Mouse (Mus musculus) limb, embryonic 13.5 days (tissue): Measurements from ENCODE around the gene Lrrk1. TPM values are rescaled to one million over a fixed set of nuclear protein-coding genes. Genes with fewer than 3 reads are reported as not detected.
A peak's percentile ranks its signal among the peaks of the same experiment; 100 is the strongest.

Experiments
- ATAC-seq: fragments of 200-750 bp; cut with Nextera tagmentation; 2 replicates; pipeline ENCODE4 v1.8.0; 2017; ENCODE audit warnings: low read depth, moderate number of reproducible peaks, moderate TSS enrichment; ENCODE audit not compliant: low FRiP score
- H3K27ac ChIP-seq: fragments of 300-500 bp; sonication (generic); 2 replicates; pipeline ENCODE4 v1.5.1; 2015; ENCODE audit warnings: inconsistent platforms, mild to moderate bottlenecking, moderate library complexity
- H3K27me3 ChIP-seq: fragments of 300-500 bp; sonication (generic); 2 replicates; pipeline ENCODE4 v1.6.1; 2015; ENCODE audit warnings: mild to moderate bottlenecking, inconsistent platforms
- H3K36me3 ChIP-seq: fragments of 300-500 bp; sonication (generic); 2 replicates; pipeline ENCODE4 v1.6.1; 2015; ENCODE audit warnings: inconsistent platforms, mild to moderate bottlenecking, moderate library complexity
- H3K4me1 ChIP-seq: fragments of 300-500 bp; sonication (generic); 2 replicates; pipeline ENCODE4 v1.6.1; 2015; ENCODE audit warnings: inconsistent platforms
- H3K4me2 ChIP-seq: fragments of 300-500 bp; sonication (generic); replicated peaks from 2 replicates; pipeline ENCODE4 v1.6.1; 2015; ENCODE audit warnings: inconsistent platforms, mild to moderate bottlenecking, moderate library complexity
- H3K4me3 ChIP-seq: fragments of 300-500 bp; sonication (generic); 2 replicates; pipeline ENCODE4 v1.5.1; 2015; ENCODE audit warnings: moderate library complexity, mild to moderate bottlenecking, inconsistent platforms
- H3K9ac ChIP-seq: fragments of 300-500 bp; sonication (generic); 2 replicates; pipeline ENCODE4 v1.6.1; 2015; ENCODE audit warnings: mild to moderate bottlenecking, inconsistent platforms
- H3K9me3 ChIP-seq: fragments of 300-500 bp; sonication (generic); 2 replicates; pipeline ENCODE4 v1.6.1; 2016; ENCODE audit warnings: inconsistent platforms
- WGBS: fragments of 180-500 bp; shearing (Covaris S2); methylation state at CpG from one replicate; pipeline ENCODE4 v1.1.7; 2015; 5-methylcytosine and 5-hydroxymethylcytosine counted together
- polyA plus RNA-seq: library from polyadenylated mRNA; unstranded; fragments of >200 nt; fragmentation: Nextera tagmentation; extraction: Ambion mirVana; gene quantifications from 2 replicates; pipeline ENCODE4 v1.2.1, GENCODE M21; 2015

Lrrk1 gene
- polyA plus RNA-seq, 1 experiment from 2014 or later, result 14.1 TPM

DNA sequence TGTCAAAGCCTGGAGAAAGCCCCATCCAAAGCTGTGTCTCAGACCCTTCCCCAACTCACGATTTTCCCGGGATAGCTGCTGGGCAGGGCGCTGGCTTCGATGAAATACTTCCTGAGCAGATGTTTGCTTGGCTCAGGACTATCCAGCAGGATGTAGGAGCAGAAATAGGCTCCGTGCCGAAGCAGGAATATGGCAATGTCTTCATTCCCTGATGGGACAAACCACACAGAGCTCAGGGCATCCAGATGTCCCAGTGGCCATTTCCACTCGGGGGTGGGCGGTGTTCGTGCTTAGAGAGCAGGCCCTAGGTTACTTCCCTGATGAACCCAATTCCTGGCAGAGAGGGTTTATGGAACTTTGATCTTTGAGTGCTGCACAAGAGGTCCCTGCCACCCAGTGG, 57.5 kb downstream of the Lrrk1 start:
- Histone ChIP-seq H3K27ac (no peak overlapping the region), H3K9ac (no peak overlapping the region), H3K4me3 (no peak overlapping the region), H3K27me3 (no peaks in the 10 kb centered on the region), H3K36me3 (peaks cover 27% of the 10 kb centered on the region), H3K9me3 (peaks cover 6% of the 10 kb centered on the region; the same call in 1 of the 2 replicates), H3K4me1 (peaks cover 17% of the 10 kb centered on the region), H3K4me2 (no peak overlapping the region)
- WGBS, result 74% methylated on average over 9 of the region's 9 CpGs
- no peak for ATAC-seq

DNA sequence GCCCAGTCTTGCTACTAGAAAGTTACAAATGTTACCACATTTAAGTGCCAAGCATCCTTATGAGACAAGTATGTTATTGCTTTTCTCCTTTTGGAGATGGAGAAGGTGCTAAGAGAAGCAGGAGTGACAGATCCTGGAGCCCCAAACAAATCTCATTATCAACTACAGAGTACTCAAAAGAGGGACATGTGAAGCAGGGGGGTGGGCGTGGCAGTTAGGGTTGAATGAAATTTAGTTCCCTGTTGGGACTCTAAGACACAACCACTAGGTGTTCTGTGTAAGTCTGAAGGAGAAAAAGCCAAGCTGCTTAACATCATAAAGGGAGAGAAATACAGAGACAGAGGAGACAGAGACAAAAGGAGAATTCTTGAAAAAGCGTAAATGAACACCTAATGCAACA, 60.6 kb downstream of the Lrrk1 start:
- no peak overlapping the region for H3K27ac ChIP-seq
- H3K4me3 ChIP-seq, result no peak overlapping the region
- H3K9ac ChIP-seq, result no peak overlapping the region
- no peaks in the 10 kb centered on the region for H3K9me3 ChIP-seq
- H3K36me3 ChIP-seq, result peaks cover 8% of the 10 kb centered on the region
- WGBS, result 90% methylated on average over 2 of the region's 2 CpGs
- ATAC-seq, result no peak
- H3K4me2 ChIP-seq, result no peak overlapping the region
- H3K27me3 ChIP-seq, result no peaks in the 10 kb centered on the region
- H3K4me1 ChIP-seq, result peaks cover 21% of the 10 kb centered on the region

DNA sequence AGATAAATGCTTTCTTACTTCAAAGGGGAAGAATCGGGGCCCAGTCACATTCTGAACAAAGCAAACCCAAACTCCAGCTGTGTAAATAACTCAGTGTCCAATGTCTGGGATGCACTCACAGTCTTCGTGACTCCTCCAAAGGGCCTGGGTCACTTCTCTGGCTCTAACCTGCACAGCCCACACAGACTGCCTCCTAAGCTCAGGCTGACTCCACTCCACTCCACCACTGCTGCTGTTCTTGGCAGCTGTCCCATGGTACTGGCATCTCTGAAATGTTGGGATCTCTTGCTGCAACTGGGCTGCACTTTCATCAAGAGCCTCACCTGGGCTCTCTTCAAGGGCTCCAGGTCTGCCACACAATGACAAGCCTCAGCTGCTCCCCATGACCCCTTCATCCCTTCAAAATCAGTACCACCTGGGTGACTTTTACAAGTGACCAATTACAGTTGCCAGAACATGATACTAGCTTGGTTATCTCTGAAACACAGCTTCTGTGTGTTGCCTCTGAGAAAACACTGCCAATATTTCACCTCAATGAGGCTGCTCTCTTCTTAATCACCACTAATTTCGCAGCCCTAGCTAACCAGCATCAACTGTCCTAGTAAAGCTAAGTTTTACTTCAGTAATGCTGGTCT, 62.6 kb downstream of the Lrrk1 start:
- Histone ChIP-seq H3K4me2 (no peak overlapping the region), H3K36me3 (0 out of 2 replicates have a peak, but pooled peaks cover 3% of the 10 kb centered on the region), H3K9ac (no peak overlapping the region), H3K27me3 (no peaks in the 10 kb centered on the region), H3K4me3 (no peak overlapping the region), H3K4me1 (peaks cover 28% of the 10 kb centered on the region), H3K27ac (no peak overlapping the region), H3K9me3 (no peaks in the 10 kb centered on the region)
- WGBS, result 76% methylated on average over 3 of the region's 3 CpGs
- ATAC-seq, result no peak

DNA sequence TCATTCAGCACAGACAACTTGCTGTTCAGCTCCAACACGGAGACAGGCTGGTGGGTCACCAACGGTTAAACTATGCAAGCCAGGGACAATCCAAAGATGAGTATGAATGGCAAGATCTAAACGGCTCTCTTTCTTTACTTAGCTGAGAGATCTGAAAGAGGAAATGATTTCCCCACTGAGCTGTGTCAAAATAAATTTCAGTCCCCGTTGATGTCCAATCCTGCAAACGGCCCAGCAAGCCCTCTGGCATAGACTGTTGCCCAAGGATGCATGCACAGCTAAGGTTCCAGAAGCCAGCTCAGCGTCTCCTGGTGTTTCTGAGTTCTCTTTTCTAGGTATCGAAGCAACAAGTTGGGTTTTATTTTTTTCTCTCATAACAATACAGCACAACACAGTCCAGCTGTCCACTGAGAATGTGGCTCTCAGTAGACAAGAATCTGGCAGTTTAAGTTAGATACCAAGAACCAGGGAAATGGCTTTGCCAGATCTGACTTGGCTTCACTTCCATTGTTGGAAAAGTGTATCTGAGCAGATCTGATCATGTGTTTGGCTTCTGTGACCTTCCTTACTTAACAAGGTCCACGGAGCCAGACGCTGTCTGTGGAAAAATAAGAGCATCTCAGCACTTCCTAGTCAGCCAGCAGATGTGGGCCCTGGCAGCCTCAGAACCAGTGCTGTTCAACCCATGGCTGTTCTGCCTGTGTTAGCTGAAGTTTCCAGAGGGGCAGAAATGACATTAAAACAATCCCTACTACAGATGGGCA, 64.7 kb downstream of the Lrrk1 start:
- Histone ChIP-seq H3K9me3 (no peaks in the 10 kb centered on the region), H3K27ac (no peak overlapping the region), H3K9ac (no peak overlapping the region), H3K4me2 (no peak overlapping the region), H3K27me3 (no peaks in the 10 kb centered on the region), H3K36me3 (0 out of 2 replicates have a peak, but pooled peaks cover 3% of the 10 kb centered on the region), H3K4me3 (no peak overlapping the region), H3K4me1 (peaks cover 34% of the 10 kb centered on the region)
- no peak for ATAC-seq
- 81% methylated on average over 9 of the region's 9 CpGs for WGBS

- H3K4me1 ChIP-seq, result peaks cover 46% of the 10 kb centered on the region
- H3K36me3 ChIP-seq, result peaks cover 3% of the 10 kb centered on the region; the same call in 1 of the 2 replicates
- peak; percentile 72 for ATAC-seq
- no peak overlapping the region for H3K4me3 ChIP-seq
- peak overlapping the region; percentile 67 for H3K27ac ChIP-seq
- WGBS, result 33% methylated on average over 5 of the region's 5 CpGs
- H3K9me3 ChIP-seq, result 0 out of 2 replicates have a peak, but pooled peaks cover 1% of the 10 kb centered on the region
- no peak overlapping the region for H3K9ac ChIP-seq
- H3K4me2 ChIP-seq, result no peak overlapping the region
- no peaks in the 10 kb centered on the region for H3K27me3 ChIP-seq
Measured at GRCm38 (mm10) chr7:66320996-66321395, 67.2 kb downstream of the Lrrk1 start.

DNA sequence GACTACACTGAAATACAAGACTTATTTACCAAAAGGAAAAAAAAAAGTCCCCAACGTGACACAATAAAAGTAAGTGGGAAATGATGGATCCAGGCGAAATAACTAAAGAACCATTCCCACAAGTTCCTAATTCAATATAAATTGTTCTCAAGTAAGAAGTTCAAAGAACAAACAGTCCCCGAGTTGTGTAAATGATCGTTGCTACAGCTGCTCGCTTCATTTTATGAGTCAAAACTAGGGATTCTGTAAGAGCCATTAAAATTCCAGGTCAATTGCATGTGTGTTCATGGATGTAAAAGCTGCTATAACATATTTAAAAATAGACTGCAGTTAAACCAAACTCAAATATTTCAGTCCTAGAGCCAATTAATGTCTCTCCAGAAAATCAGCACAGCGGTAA, 70.0 kb downstream of the Lrrk1 start:
- no peak overlapping the region for H3K4me2 ChIP-seq
- 0 out of 2 replicates have a peak, but pooled peaks cover 7% of the 10 kb centered on the region for H3K9me3 ChIP-seq
- peak; percentile 40; the same call in 1 of the 2 replicates for ATAC-seq
- 28% methylated on average over 6 of the region's 6 CpGs for WGBS
- H3K27me3 ChIP-seq, result no peaks in the 10 kb centered on the region
- peaks cover 7% of the 10 kb centered on the region for H3K36me3 ChIP-seq
- peak overlapping the region; percentile 74 for H3K27ac ChIP-seq
- no peak overlapping the region for H3K4me3 ChIP-seq
- H3K4me1 ChIP-seq, result peaks cover 40% of the 10 kb centered on the region
- no peak overlapping the region for H3K9ac ChIP-seq

DNA sequence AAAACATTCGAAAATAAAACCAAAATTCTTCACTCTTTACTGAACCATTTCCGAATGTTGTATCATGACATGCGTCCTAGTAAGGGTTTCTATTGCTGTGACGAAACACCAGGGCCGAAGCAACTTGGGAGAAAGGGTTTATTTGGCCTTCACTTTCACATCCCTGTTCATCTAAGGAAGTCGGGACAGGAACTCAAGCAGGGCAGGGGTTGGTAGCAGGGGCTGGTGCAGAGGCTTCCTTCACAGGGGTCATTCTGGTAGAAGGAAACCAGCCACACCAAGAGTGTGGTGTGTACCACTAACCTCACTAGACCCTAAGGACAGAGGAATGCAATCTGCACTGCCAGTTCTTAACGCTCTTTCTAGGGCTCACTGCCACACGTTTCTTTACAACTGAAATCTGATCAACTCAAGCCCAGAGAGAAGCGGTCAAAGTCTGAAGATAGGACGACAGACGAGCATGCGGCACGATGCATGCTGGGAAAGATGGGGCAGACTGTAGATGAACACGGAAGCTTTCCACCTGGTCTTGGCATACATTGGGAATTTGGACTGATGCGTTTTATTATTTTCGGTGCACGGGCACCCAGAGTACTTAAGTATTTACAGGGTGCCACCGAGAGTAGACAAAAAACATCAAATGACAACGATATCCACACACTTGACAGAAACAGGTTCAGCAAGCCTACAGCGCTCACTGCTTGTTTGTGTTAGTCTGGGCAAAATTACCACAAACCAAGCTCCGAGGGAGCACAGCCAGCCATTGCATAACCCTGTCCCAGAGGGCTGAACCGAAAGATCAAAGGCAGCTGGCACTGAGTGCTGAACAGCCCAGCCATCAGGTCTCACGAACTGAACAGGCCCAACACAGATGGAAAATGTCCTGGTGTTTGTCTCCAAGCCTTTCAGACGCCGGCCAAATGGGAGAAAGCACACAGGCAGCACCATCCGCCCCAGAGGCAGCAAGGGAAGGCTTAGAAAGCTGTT, 77.2 kb downstream of the Lrrk1 start:
- Histone ChIP-seq H3K27ac (no peak overlapping the region; the same call in 1 of the 2 replicates), H3K27me3 (no peaks in the 10 kb centered on the region), H3K36me3 (peaks cover 14% of the 10 kb centered on the region), H3K4me1 (peaks cover 10% of the 10 kb centered on the region; the same call in 1 of the 2 replicates), H3K4me3 (no peak overlapping the region), H3K9ac (no peak overlapping the region), H3K9me3 (0 out of 2 replicates have a peak, but pooled peaks cover 6% of the 10 kb centered on the region), H3K4me2 (no peak overlapping the region)
- WGBS, result 67% methylated on average over 26 of the region's 26 CpGs
- ATAC-seq, result no peak

DNA sequence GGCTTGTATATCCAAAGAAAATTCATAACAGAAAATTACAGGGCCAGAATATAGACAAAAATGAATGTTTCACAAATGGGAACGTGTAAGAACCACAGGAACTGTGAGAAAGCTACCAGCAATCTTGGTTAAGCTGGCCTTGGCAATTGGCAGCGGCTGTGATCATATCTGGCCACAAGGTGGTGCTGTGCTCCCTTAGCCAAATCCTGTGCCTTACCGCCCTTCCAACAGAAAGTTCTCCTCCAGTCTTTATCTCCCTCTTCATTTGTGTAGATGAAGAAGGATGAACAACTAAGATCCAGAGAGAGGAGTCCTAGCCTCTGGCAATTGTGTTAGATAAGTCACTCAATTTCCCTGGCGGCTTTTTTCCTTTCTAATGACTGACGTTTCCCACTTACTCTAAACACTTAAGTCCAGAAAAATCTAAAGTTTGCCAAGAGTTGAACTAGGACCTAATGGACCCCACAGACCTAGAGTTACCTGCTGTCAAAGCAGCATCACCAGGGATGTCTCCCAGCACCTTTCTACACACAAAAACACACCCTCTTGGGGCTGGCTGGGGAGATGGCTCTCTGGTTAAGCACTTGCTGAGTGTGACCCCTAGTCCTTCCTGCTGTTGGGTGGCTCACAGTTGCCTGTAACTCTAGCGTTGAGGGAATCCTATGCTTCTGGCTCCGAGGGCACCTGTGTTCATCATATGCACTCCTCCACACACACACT, 78.0 kb downstream of the Lrrk1 start:
- Histone ChIP-seq H3K9me3 (0 out of 2 replicates have a peak, but pooled peaks cover under 1% of the 10 kb centered on the region), H3K27me3 (no peaks in the 10 kb centered on the region), H3K27ac (no peak overlapping the region), H3K9ac (no peak overlapping the region), H3K4me1 (peaks cover 15% of the 10 kb centered on the region), H3K36me3 (peaks cover 17% of the 10 kb centered on the region), H3K4me2 (no peak overlapping the region), H3K4me3 (no peak overlapping the region)
- WGBS, result 43% methylated on average over 7 of the region's 7 CpGs
- ATAC-seq, result no peak

DNA sequence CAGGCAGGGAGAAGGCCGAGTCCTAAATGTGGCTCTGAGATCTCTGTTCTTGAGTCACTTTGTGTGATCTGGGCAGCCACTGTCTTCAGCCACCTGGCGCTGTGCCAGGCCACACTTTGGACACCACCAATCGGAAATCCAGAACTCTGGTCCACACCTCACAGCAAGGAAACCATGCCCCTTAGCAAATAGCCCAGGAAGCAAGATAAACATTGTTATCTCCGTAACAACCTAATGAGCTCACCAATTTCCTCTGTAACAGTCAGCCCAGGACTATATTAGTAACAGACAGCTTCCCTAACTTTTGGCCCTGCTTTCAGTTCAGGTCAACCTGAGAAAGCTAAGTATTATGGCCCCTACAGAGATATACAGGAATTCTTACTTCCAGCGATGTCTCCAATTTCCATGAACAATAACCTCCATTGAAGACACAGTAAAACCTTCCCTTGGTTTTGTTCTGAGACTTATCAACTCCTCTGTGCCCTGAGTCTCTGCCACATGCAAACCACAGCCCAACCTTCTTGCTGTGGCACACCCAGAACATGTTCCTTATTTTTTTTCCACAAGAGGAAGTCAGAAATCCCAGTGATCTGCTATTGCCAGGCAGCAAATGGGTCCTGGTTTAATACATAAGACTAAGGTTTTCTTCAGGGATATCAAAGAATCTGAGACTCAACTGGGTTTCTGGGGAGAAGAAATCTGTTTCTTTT, 78.8 kb downstream of the Lrrk1 start:
- Histone ChIP-seq H3K36me3 (peaks cover 24% of the 10 kb centered on the region), H3K4me1 (peaks cover 17% of the 10 kb centered on the region), H3K27me3 (no peaks in the 10 kb centered on the region), H3K4me2 (no peak overlapping the region), H3K4me3 (no peak overlapping the region), H3K27ac (no peak overlapping the region), H3K9me3 (no peaks in the 10 kb centered on the region), H3K9ac (no peak overlapping the region)
- WGBS, result 62% methylated on average over 5 of the region's 5 CpGs
- no peak for ATAC-seq

DNA sequence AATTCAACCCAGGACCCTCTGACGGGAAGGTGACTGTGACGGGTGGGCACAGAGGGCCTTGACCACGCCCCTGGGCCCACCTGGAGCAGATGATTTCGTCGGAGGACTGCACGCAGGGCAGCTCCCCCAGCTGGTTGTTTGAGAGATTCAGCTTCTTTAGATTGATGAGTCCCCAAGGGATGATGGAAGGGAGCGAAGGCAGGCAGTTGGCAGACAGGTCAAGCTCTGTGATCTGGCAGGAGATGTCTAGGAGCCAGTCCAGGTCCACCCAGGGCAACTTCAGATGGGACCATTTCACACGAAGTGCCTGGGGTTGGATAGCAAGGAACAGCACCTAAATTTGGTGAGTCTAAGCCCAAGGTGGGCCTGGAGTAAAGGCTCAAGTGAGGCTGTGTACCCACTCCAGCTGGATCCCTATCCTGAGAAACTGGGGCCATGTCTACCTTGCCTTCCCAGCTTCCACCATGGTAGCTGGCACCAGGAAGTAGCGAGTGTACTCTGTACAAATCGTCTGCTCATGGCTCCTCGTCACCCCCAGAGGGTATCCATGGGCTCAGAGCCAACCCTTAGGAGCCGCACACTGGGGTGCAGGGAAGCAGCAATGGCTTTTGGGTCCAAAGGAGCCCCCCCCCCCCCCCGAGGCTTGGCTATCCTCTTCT, 79.4 kb downstream of the Lrrk1 start:
- no peak overlapping the region for H3K4me2 ChIP-seq
- ATAC-seq, result no peak
- H3K36me3 ChIP-seq, result peaks cover 28% of the 10 kb centered on the region
- no peak overlapping the region for H3K4me3 ChIP-seq
- H3K9ac ChIP-seq, result no peak overlapping the region
- H3K27me3 ChIP-seq, result no peaks in the 10 kb centered on the region
- H3K27ac ChIP-seq, result no peak overlapping the region
- peaks cover 17% of the 10 kb centered on the region for H3K4me1 ChIP-seq
- 80% methylated on average over 13 of the region's 13 CpGs for WGBS
- no peaks in the 10 kb centered on the region for H3K9me3 ChIP-seq
